Mouse (Mus musculus): ENCODE results near the gene Gm4131. TPM values are rescaled to one million over a fixed set of nuclear protein-coding genes. Genes with fewer than 3 reads are reported as not detected.

The Gm4131 gene
- polyA plus RNA-seq, 1 experiment, result not detected

DNA sequence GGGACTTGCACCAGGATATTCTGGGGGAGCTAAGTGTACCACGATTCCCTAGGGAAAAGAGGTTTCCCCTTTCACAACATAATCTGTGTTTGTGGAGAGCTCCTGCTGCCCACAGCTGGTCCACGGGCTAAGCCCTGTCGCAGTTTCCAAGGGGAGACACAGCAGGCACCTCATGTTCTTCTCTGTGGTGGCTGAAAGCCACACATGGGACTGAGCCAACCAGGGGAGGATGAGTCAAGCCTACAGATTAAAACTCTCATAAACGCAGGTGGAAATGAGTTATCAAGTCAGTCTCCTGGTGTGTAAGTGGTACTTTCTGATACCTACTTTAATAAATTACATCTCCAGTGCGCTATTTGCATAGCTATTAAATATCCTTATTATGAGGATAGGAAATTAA lies 30.6 kb downstream of the Gm4131 start:
- no peak overlapping the region for H3K4me3 ChIP-seq (ENCODE audit: insufficient read depth, poor library complexity, severe bottlenecking)
- H3ac ChIP-seq (ENCODE audit: control insufficient read depth, insufficient read length, low read depth), result no peak overlapping the region
- no peaks in the 10 kb centered on the region for H3K36me3 ChIP-seq (ENCODE audit: control insufficient read depth, insufficient read depth)
- H3K79me2 ChIP-seq (ENCODE audit: control insufficient read depth, insufficient read depth), result no peaks in the 10 kb centered on the region
- H3K79me3 ChIP-seq (ENCODE audit: low read depth), result no peaks in the 10 kb centered on the region
- peaks cover 5% of the 10 kb centered on the region for H3K27me3 ChIP-seq (ENCODE audit: control insufficient read depth, insufficient read depth, insufficient read length)
- TF ChIP-seq MAX (IDR thresholded peaks at IDR 0.05) (no peak), FOSL1 (IDR thresholded peaks at IDR 0.05; ENCODE audit: insufficient read depth, low read length, poor library complexity, severe bottlenecking) (no peak), CEBPB (IDR thresholded peaks at IDR 0.05; ENCODE audit: low read depth) (no peak), MYOD1 (IDR thresholded peaks at IDR 0.05; ENCODE audit: control insufficient read depth, insufficient read length, low read depth) (no peak), USF1 (IDR thresholded peaks at IDR 0.05; ENCODE audit: low read depth) (no peak), MYOG (IDR thresholded peaks at IDR 0.05; ENCODE audit: control insufficient read depth, extremely low read depth, insufficient read length) (no peak), CTCF (IDR thresholded peaks at IDR 0.05; ENCODE audit: control insufficient read depth, insufficient read depth, insufficient read length) (no peak)

- TF ChIP-seq FOSL1 (IDR thresholded peaks at IDR 0.05; ENCODE audit: insufficient read depth, low read length, poor library complexity, severe bottlenecking) (peak; percentile 18), CTCF (IDR thresholded peaks at IDR 0.05; ENCODE audit: control insufficient read depth, insufficient read depth, insufficient read length) (no peak), USF1 (IDR thresholded peaks at IDR 0.05; ENCODE audit: low read depth) (no peak), CEBPB (IDR thresholded peaks at IDR 0.05; ENCODE audit: low read depth) (no peak), MAX (IDR thresholded peaks at IDR 0.05) (no peak), MYOG (IDR thresholded peaks at IDR 0.05; ENCODE audit: control insufficient read depth, extremely low read depth, insufficient read length) (no peak), MYOD1 (IDR thresholded peaks at IDR 0.05; ENCODE audit: control insufficient read depth, insufficient read length, low read depth) (peak; percentile 10)
- H3K79me3 ChIP-seq (ENCODE audit: low read depth), result no peaks in the 10 kb centered on the region
- H3K79me2 ChIP-seq (ENCODE audit: control insufficient read depth, insufficient read depth), result no peaks in the 10 kb centered on the region
- H3K4me3 ChIP-seq (ENCODE audit: insufficient read depth, poor library complexity, severe bottlenecking), result no peak overlapping the region
- no peaks in the 10 kb centered on the region for H3K36me3 ChIP-seq (ENCODE audit: control insufficient read depth, insufficient read depth)
- H3K27me3 ChIP-seq (ENCODE audit: control insufficient read depth, insufficient read depth, insufficient read length), result no peaks in the 10 kb centered on the region
- no peak overlapping the region for H3ac ChIP-seq (ENCODE audit: control insufficient read depth, insufficient read length, low read depth)
These were observed 35.8 kb downstream of the Gm4131 start for GRCm38 (mm10) chr14:62530951-62531350.

DNA sequence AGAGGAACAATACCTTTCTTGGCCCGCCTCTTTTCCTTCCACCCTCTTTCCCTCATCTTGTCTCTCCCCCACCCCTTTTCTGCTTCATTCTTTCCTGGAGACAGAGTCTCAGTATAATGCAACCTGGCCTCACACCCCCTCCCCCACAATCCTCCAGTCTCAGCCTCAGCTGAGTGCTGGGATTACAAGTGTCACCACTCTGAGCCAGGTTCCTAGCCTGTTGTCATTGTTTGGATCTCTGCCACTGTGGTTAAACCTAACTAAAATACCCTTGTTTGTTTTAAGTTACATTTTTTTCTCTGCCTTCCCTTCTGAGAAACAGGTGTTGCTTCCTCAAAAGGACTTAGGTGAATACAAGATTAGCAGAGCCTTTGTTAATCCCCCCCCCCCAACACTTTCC lies 53.9 kb downstream of the Gm4131 start:
- Histone ChIP-seq H3K79me3 (ENCODE audit: low read depth) (no peaks in the 10 kb centered on the region), H3K79me2 (ENCODE audit: control insufficient read depth, insufficient read depth) (no peaks in the 10 kb centered on the region), H3K4me3 (ENCODE audit: insufficient read depth, poor library complexity, severe bottlenecking) (no peak overlapping the region), H3K36me3 (ENCODE audit: control insufficient read depth, insufficient read depth) (no peaks in the 10 kb centered on the region), H3K27me3 (ENCODE audit: control insufficient read depth, insufficient read depth, insufficient read length) (no peaks in the 10 kb centered on the region), H3ac (ENCODE audit: control insufficient read depth, insufficient read length, low read depth) (no peak overlapping the region)
- TF ChIP-seq CTCF (IDR thresholded peaks at IDR 0.05; ENCODE audit: control insufficient read depth, insufficient read depth, insufficient read length), result no peak
- TF ChIP-seq FOSL1 (IDR thresholded peaks at IDR 0.05; ENCODE audit: insufficient read depth, low read length, poor library complexity, severe bottlenecking), result no peak
- no peak for TF ChIP-seq MYOG (IDR thresholded peaks at IDR 0.05; ENCODE audit: control insufficient read depth, extremely low read depth, insufficient read length)
- no peak for TF ChIP-seq MAX (IDR thresholded peaks at IDR 0.05)
- no peak for TF ChIP-seq USF1 (IDR thresholded peaks at IDR 0.05; ENCODE audit: low read depth)
- TF ChIP-seq MYOD1 (IDR thresholded peaks at IDR 0.05; ENCODE audit: control insufficient read depth, insufficient read length, low read depth), result no peak
- no peak for TF ChIP-seq CEBPB (IDR thresholded peaks at IDR 0.05; ENCODE audit: low read depth)

DNA sequence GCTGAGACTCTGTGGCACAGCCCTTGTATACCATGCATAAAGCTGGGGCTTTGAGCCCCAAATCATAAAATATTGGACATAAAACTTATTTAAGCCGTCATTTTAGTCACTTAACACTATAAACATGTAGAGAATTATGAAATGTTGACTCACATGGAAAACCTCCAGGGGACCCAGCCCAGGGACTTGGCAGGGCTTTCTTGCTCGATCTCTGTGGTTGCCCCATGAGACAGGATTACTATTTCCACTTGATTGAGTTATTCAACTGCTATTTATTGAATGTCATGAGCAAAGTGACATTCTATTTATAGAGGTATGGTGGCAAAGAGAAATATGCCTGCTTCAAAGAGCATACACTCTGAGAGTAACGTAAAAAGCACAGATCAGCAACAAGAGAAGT lies 57.4 kb downstream of the Gm4131 start:
- TF ChIP-seq CTCF (IDR thresholded peaks at IDR 0.05; ENCODE audit: control insufficient read depth, insufficient read depth, insufficient read length), result no peak
- no peak for TF ChIP-seq MYOG (IDR thresholded peaks at IDR 0.05; ENCODE audit: control insufficient read depth, extremely low read depth, insufficient read length)
- no peak for TF ChIP-seq USF1 (IDR thresholded peaks at IDR 0.05; ENCODE audit: low read depth)
- no peak for TF ChIP-seq FOSL1 (IDR thresholded peaks at IDR 0.05; ENCODE audit: insufficient read depth, low read length, poor library complexity, severe bottlenecking)
- TF ChIP-seq MAX (IDR thresholded peaks at IDR 0.05), result no peak
- no peak for TF ChIP-seq CEBPB (IDR thresholded peaks at IDR 0.05; ENCODE audit: low read depth)
- TF ChIP-seq MYOD1 (IDR thresholded peaks at IDR 0.05; ENCODE audit: control insufficient read depth, insufficient read length, low read depth), result no peak

GRCm38 (mm10) chr14:62506261-62506660 lies 60.5 kb downstream of the Gm4131 start:
- H3ac ChIP-seq (ENCODE audit: control insufficient read depth, insufficient read length, low read depth), result no peak overlapping the region
- no peaks in the 10 kb centered on the region for H3K27me3 ChIP-seq (ENCODE audit: control insufficient read depth, insufficient read depth, insufficient read length)
- H3K4me3 ChIP-seq (ENCODE audit: insufficient read depth, poor library complexity, severe bottlenecking), result no peak overlapping the region
- H3K79me2 ChIP-seq (ENCODE audit: control insufficient read depth, insufficient read depth), result no peaks in the 10 kb centered on the region
- TF ChIP-seq MAX (IDR thresholded peaks at IDR 0.05), result no peak
- TF ChIP-seq FOSL1 (IDR thresholded peaks at IDR 0.05; ENCODE audit: insufficient read depth, low read length, poor library complexity, severe bottlenecking), result no peak
- TF ChIP-seq MYOD1 (IDR thresholded peaks at IDR 0.05; ENCODE audit: control insufficient read depth, insufficient read length, low read depth), result no peak
- no peak for TF ChIP-seq USF1 (IDR thresholded peaks at IDR 0.05; ENCODE audit: low read depth)
- no peak for TF ChIP-seq MYOG (IDR thresholded peaks at IDR 0.05; ENCODE audit: control insufficient read depth, extremely low read depth, insufficient read length)
- no peak for TF ChIP-seq CTCF (IDR thresholded peaks at IDR 0.05; ENCODE audit: control insufficient read depth, insufficient read depth, insufficient read length)
- TF ChIP-seq CEBPB (IDR thresholded peaks at IDR 0.05; ENCODE audit: low read depth), result no peak
- H3K36me3 ChIP-seq (ENCODE audit: control insufficient read depth, insufficient read depth), result no peaks in the 10 kb centered on the region
- no peaks in the 10 kb centered on the region for H3K79me3 ChIP-seq (ENCODE audit: low read depth)

More for the DNA sequence above, 57.4 kb downstream of the Gm4131 start:
- Histone ChIP-seq H3K79me3 (ENCODE audit: low read depth) (no peaks in the 10 kb centered on the region), H3K27me3 (ENCODE audit: control insufficient read depth, insufficient read depth, insufficient read length) (no peaks in the 10 kb centered on the region), H3K4me3 (ENCODE audit: insufficient read depth, poor library complexity, severe bottlenecking) (no peak overlapping the region), H3K79me2 (ENCODE audit: control insufficient read depth, insufficient read depth) (no peaks in the 10 kb centered on the region), H3K36me3 (ENCODE audit: control insufficient read depth, insufficient read depth) (no peaks in the 10 kb centered on the region), H3ac (ENCODE audit: control insufficient read depth, insufficient read length, low read depth) (no peak overlapping the region)

DNA sequence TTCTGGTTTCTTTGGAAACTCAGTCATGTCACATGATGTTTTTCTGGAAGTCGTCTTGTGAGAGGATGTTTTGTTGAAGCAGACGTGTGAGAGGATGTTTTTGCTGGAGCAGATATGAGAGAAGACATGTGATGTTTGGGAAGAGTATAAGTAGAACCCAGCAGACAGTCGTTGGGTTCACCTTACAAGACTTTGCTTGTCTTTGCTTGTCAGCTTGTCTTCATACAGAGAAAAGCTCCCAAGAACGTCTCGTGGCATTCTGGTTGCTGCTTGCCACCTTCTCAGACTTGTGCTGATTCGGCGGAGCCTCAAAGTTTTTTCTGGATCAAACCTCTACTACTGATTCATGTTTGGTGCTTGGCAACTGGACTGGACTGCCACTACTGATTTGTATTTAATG lies 69.3 kb downstream of the Gm4131 start:
- no peak overlapping the region for H3K4me3 ChIP-seq (ENCODE audit: insufficient read depth, poor library complexity, severe bottlenecking)
- no peak overlapping the region for H3ac ChIP-seq (ENCODE audit: control insufficient read depth, insufficient read length, low read depth)
- no peaks in the 10 kb centered on the region for H3K79me3 ChIP-seq (ENCODE audit: low read depth)
- H3K36me3 ChIP-seq (ENCODE audit: control insufficient read depth, insufficient read depth), result no peaks in the 10 kb centered on the region
- TF ChIP-seq MYOD1 (IDR thresholded peaks at IDR 0.05; ENCODE audit: control insufficient read depth, insufficient read length, low read depth) (no peak), USF1 (IDR thresholded peaks at IDR 0.05; ENCODE audit: low read depth) (no peak), MYOG (IDR thresholded peaks at IDR 0.05; ENCODE audit: control insufficient read depth, extremely low read depth, insufficient read length) (no peak), CTCF (IDR thresholded peaks at IDR 0.05; ENCODE audit: control insufficient read depth, insufficient read depth, insufficient read length) (no peak), CEBPB (IDR thresholded peaks at IDR 0.05; ENCODE audit: low read depth) (no peak), MAX (IDR thresholded peaks at IDR 0.05) (no peak), FOSL1 (IDR thresholded peaks at IDR 0.05; ENCODE audit: insufficient read depth, low read length, poor library complexity, severe bottlenecking) (no peak)
- H3K27me3 ChIP-seq (ENCODE audit: control insufficient read depth, insufficient read depth, insufficient read length), result peaks cover 3% of the 10 kb centered on the region
- no peaks in the 10 kb centered on the region for H3K79me2 ChIP-seq (ENCODE audit: control insufficient read depth, insufficient read depth)
